Mouse (Mus musculus): ENCODE data around the gene Cd40lg.

Gene Cd40lg

DNA sequence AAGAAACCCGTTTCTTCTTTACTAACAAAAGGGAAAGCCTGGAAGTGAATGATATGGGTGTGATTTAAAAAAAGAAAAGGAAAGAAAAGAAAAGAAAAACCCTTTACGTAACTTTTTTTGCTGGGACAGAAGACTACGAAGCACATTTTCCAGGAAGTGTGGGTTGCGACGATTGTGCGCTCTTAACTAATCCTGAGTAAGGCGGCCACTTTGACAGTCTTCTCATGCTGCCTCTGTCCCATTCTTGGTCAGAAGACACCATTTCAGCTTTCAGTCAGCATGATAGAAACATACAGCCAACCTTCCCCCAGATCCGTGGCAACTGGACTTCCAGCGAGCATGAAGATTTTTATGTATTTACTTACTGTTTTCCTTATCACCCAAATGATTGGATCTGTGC is at the start of gene Cd40lg:
TSS of gene Cd40lg (plus strand) at position 268 of the 400 bp plus-strand sequence.
- no peak for DNase-seq (ENCODE audit: low read depth, low spot score)

- DNase-seq (ENCODE audit: low read depth, low spot score) = no peak
Measured at GRCm38 (mm10) chrX:57166549-57166948, 45.4 kb upstream of the Cd40lg start.

- DNase-seq (ENCODE audit: low read depth, low spot score) = no peak
Measured at GRCm38 (mm10) chrX:57171269-57171668, 40.7 kb upstream of the Cd40lg start.

- no peak for DNase-seq (ENCODE audit: low read depth, low spot score)
Measured at GRCm38 (mm10) chrX:57177225-57177779, 34.6 kb upstream of the Cd40lg start.

- no peak for DNase-seq (ENCODE audit: low read depth, low spot score)
Measured at GRCm38 (mm10) chrX:57182470-57182869, 29.5 kb upstream of the Cd40lg start.

GRCm38 (mm10) chrX:57183359-57183758 is 28.6 kb upstream of the Cd40lg start:
- no peak for DNase-seq (ENCODE audit: low read depth, low spot score)

GRCm38 (mm10) chrX:57187301-57187700 is 24.6 kb upstream of the Cd40lg start:
- no peak for DNase-seq (ENCODE audit: low read depth, low spot score)

DNA sequence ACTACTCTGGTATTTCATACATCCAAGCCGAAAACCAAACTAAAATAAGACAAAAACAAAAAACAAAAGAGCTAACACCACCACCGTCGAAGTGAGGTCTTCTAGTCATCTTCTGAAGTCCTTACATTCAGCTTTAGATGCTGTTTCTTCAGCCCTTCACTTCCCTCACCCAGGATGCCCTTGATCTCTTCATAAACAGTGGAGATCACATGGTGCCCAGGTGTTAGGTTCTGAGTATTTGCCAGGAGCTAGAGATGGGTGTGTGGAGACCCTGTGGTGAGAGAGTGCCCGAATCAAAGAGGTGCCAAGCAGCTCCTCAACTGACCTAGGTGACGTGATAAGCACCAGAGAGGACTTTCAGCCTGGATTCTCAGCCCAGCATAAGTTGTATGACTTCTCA is 22.6 kb upstream of the Cd40lg start:
- no peak for DNase-seq (ENCODE audit: low read depth, low spot score)

GRCm38 (mm10) chrX:57196319-57196718 is 15.6 kb upstream of the Cd40lg start:
- DNase-seq (ENCODE audit: low read depth, low spot score) = no peak

DNA sequence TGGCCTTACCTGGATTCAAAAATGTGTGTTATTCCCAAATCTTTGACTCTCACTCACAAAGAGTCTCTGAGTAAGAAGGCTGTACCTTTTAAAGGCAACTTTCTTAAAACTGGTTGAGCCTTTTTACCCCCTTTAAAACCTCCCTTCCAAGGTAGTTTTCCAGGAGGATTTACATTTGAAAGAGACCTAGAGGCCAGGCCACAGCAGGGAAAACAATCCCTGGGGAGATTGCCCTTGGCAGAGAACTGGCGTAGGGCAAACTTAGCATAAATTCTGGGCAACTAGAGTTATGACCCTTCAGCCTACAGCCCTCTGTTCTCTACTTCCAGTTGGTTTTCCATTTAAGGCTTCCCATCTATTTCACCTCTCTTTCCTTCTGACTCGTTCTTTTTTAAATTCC is 13.9 kb upstream of the Cd40lg start:
- DNase-seq (ENCODE audit: low read depth, low spot score) = no peak

- no peak for DNase-seq (ENCODE audit: low read depth, low spot score)
Measured at GRCm38 (mm10) chrX:57200397-57200796, 11.5 kb upstream of the Cd40lg start.

DNA sequence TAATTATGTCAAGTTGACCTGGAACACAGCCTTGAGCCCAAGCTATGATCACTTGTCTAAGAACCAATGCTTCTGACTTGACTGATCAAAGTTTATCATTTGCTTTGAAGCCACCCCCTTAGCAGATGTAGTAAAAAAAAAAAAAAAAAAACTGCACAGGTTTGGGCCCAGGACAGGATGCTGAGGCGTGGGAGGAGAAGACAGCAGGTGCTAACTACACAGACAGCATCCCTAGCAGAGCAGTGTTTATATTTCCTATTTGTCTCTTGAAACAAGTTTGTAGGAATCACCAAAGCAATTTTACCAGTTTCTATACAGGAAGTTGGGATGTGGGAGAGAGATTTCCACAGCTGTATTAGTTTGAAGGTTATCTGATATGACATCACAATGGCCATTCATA is 1.4 kb upstream of the Cd40lg start:
- no peak for DNase-seq (ENCODE audit: low read depth, low spot score)

DNA sequence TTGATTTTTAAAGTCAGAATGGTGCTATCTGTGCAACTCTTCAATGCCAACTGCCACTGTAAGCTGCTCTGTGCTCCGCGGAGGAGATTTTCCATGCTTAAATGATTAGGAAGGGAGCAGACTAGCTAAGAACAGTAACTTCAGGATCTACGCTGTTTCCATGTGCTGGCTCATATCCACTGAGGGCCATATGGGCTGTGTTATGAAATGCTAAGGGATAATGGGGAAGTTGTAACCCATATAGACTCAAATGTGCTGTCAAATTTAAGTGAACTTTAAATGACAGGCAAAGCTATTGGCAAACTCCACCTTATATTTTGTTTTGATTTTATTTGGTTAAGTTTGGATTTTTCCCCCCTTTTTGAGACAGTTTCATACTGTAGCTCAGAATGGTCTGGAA is 919 bp downstream of the Cd40lg start:
- no peak for DNase-seq (ENCODE audit: low read depth, low spot score)

GRCm38 (mm10) chrX:57215495-57215894 is 3.6 kb downstream of the Cd40lg start:
- no peak for DNase-seq (ENCODE audit: low read depth, low spot score)

DNA sequence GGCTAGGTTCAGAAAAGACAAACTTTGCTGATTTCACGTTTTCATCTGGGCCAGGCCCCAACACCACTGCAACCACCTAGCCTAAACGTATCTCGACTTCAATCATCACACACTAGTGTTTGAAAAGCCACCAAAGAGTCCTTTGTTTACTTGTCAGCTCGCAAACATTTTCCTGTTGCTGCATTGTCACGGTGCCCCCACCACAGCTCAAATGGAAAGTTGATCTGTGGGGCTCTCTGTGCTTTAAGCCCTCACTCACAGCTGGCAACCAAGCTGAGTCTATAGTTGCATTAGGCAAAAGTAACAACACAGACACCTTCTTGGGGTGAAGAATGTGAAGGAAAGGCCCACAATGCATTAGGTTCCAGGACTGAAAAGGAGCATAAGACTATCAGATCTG is 4.3 kb downstream of the Cd40lg start:
- no peak for DNase-seq (ENCODE audit: low read depth, low spot score)

DNA sequence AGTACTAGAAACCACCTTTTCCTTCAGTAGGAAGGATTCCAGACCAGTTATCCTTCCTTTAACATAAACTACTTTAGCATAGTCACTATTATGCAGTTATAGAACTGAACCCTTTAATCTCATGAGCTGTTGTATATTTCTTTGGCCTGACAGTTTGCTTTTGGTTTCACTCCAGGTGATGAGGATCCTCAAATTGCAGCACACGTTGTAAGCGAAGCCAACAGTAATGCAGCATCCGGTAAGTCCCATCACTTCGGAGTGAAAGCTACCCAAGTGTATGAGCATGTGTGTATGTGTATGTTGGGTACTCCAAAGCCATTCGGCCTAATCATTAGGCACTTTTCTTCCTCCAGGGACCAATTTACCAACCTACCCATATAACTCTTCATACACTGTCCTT is 7.6 kb downstream of the Cd40lg start:
- no peak for DNase-seq (ENCODE audit: low read depth, low spot score)

DNA sequence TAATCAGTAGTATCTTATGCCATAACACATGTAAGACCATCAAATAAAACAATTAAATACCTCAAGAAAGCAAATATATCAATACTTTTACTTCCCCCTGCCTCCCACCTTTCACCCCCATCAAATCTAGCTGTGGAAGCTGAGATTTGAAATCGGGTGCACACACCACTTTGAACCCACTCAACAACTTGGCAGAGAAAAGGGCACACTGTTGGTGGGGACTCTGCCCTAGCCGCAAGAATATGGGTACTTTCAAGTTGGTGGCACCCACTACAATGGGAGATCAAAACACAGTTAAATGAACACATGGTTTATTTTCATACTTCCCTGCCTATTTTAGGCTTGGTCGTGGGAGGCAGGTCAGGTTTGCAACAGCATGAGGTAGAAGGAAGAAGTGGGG is 9.9 kb downstream of the Cd40lg start:
- DNase-seq (ENCODE audit: low read depth, low spot score) = no peak

DNA sequence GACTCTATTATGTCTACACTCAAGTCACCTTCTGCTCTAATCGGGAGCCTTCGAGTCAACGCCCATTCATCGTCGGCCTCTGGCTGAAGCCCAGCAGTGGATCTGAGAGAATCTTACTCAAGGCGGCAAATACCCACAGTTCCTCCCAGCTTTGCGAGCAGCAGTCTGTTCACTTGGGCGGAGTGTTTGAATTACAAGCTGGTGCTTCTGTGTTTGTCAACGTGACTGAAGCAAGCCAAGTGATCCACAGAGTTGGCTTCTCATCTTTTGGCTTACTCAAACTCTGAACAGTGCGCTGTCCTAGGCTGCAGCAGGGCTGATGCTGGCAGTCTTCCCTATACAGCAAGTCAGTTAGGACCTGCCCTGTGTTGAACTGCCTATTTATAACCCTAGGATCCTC is 11.4 kb downstream of the Cd40lg start:
- no peak for DNase-seq (ENCODE audit: low read depth, low spot score)

DNA sequence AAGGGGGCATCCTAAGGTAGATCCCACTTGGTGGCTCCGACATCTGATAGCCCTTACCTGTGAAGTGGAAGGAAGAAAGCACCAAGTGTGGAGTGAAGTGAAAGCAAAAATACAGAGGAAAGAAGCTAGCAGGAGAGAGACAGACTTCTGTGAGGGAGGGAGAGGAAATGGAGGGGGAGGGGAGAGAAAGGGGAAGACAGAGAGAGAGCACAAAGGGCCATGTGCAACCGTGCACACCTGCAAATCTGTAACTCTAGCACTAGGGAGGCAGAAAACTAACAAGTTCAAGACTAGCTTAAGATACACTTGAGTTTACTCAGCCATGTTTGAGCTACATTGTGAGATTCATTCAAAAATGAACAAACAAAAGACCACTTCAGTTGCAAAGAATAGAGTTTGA is 16.2 kb downstream of the Cd40lg start:
- DNase-seq (ENCODE audit: low read depth, low spot score) = no peak

DNA sequence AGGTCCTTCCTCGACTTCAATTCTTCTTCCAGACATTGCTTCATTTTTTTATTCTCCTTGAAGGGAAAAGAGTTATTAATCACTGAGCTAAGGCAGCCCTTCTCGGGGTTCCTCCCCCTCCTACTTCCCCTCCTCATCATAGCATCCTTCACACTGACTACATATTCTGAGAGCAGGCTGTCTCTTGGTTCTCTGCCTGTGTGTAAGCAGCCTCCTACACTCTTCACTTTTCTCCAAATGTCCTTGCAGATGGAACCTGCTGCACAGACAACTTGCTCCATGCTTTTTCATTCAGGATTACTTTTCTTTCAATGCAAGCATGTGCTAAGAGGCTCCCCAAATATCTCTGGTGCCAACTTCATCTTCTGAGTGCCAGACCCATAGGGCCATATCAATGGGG is 21.7 kb downstream of the Cd40lg start:
- DNase-seq (ENCODE audit: low read depth, low spot score) = no peak

GRCm38 (mm10) chrX:57235982-57236381 is 24.0 kb downstream of the Cd40lg start:
- no peak for DNase-seq (ENCODE audit: low read depth, low spot score)

- no peak for DNase-seq (ENCODE audit: low read depth, low spot score)
Measured at GRCm38 (mm10) chrX:57238572-57238971, 26.6 kb downstream of the Cd40lg start.

GRCm38 (mm10) chrX:57253329-57254055 is 41.5 kb downstream of the Cd40lg start:
- no peak for DNase-seq (ENCODE audit: low read depth, low spot score)

DNA sequence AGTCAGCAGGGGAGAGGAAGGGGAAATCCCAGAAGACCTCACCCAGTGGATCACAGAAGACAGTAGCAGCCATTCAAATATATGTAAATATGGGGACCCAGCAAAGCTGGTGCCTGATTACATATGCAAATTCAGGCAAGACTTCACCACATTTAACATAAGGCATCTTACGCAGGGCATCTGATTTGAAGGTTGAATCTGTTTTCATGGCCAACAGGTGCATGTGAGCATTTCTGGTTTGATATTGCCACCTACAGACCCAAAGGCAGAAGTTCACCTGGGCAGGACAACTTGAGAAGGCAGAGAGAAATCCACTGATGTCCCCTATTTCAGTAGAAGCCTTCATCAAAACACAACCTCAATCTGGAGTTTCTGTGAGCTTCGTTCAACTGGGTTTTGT is 48.8 kb downstream of the Cd40lg start:
- no peak for DNase-seq (ENCODE audit: low read depth, low spot score)

All from WW6 (cell line).